Mouse (Mus musculus): Measurements from ENCODE around the gene Ccnl2.

GRCm38 (mm10) chr4:155774971-155775740 is 37.1 kb upstream of the Ccnl2 start:
- no peak for TF ChIP-seq POLR2A (IDR thresholded peaks at IDR 0.05; ENCODE audit: borderline replicate concordance, extremely low read depth, low read depth, low read length)
- TF ChIP-seq CTCF (IDR thresholded peaks at IDR 0.05; ENCODE audit: insufficient read depth, low read length), result no peak

All from lung, adult 2 months (tissue).